Mouse (Mus musculus): ENCODE measurements around the gene Slc9b2.

DNA sequence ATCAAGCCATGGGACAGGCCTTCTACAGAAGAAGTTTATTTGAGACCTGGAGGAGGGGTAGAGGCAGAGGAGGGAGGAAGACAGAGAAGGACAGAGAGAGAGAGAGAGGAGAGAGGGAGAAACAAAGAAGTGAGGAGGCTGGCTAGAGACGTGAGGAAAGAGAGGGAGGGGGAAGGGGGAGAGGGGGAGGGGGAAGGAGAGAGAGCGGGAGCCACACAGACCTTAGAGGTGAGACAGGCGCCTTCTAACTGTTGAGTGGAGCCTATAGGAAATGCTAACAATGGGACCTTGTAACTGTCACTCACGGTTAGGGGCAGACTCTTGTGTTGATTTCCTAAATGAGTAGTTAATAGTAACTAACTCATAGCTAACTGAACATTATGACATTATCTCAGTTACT is 26.3 kb downstream of the Slc9b2 start:
- no peak for TF ChIP-seq CTCF (IDR thresholded peaks at IDR 0.05; ENCODE audit: extremely low read depth, insufficient read depth, low read length)
- TF ChIP-seq POLR2A (IDR thresholded peaks at IDR 0.05; ENCODE audit: extremely low read depth, insufficient read depth, low read length), result no peak

Measured in cortical plate, adult 2 months (tissue).